Mouse (Mus musculus): ENCODE data around the gene Palb2. TPM values are rescaled to one million over a fixed set of nuclear protein-coding genes. Genes with fewer than 3 reads are reported as not detected.

The Palb2 gene
- total RNA-seq, 1 experiment from 2014 or later = 27.4 TPM

Other genes with a start within 250 kb of the Palb2 start
- gene Cog7, start 151.3 kb downstream of the Palb2 start, total RNA-seq (2017) = 12.8 and 14.7 TPM in 2 replicates
- gene Gga2, start 111.8 kb downstream of the Palb2 start, total RNA-seq (2017) = 11.3 and 14.0 TPM in 2 replicates
- gene Ubfd1, start 65.8 kb downstream of the Palb2 start, total RNA-seq (2017) = 33.9 and 39.3 TPM in 2 replicates
- gene Ears2, start 65.7 kb downstream of the Palb2 start, total RNA-seq (2017) = 5.7 and 7.1 TPM in 2 replicates
- 74.9 and 110 TPM in 2 replicates for gene Ndufab1, start 31.1 kb downstream of the Palb2 start, total RNA-seq (2017)
- gene Dctn5, start 56 bp upstream of the Palb2 start, total RNA-seq (2017) = 73.5 and 98.7 TPM in 2 replicates
- gene Plk1, start 26.5 kb upstream of the Palb2 start, total RNA-seq (2017) = 26.5 and 43.2 TPM in 2 replicates
- not detected in 2 replicates for gene Ern2, start 53.2 kb upstream of the Palb2 start, total RNA-seq (2017)
- gene Chp2, start 86.5 kb upstream of the Palb2 start, total RNA-seq (2017) = 0.88 TPM in 1 of 2 replicates, not detected in the other
- 11.8 and 15.6 TPM in 2 replicates for gene Prkcb, start 155.8 kb upstream of the Palb2 start, total RNA-seq (2017)

All from hematopoietic stem cell, adult 5-6 weeks (primary cell).